Mouse (Mus musculus): ENCODE data around the gene Hacd2. TPM values are rescaled to one million over a fixed set of nuclear protein-coding genes. Genes with fewer than 3 reads are reported as not detected.
A peak's percentile ranks its signal among the peaks of the same experiment; 100 is the strongest.

Hacd2 gene
- total RNA-seq, 2 experiments from 2014 or later: 30.4 to 35.9 TPM

DNA sequence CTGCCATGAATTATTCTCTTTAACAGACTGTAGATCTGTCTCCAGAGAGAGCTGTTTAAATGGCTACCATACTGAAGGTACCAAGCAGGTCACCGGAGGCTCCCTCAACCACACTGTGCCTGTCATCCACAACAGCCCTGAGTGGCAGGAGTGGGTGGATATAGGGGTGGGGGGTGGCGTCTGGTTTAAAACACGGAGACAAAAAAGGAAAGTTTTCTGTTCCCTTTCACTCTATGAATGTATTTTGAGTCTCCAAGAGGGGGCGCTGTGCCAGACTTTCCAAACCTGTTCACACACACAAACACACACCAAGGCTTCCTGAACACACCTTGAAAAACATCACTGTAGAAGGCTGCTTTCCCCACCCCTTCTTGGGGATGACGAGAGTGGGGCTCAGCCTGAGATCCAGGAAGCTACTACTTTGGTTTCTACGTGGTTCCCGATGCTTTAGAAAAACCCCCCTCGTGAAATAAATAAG is 89.0 kb downstream of the Hacd2 start:
- DNase-seq (ENCODE audit: low spot score in 2 of 2): peak in 1 of 2 experiments; percentile 35

DNA sequence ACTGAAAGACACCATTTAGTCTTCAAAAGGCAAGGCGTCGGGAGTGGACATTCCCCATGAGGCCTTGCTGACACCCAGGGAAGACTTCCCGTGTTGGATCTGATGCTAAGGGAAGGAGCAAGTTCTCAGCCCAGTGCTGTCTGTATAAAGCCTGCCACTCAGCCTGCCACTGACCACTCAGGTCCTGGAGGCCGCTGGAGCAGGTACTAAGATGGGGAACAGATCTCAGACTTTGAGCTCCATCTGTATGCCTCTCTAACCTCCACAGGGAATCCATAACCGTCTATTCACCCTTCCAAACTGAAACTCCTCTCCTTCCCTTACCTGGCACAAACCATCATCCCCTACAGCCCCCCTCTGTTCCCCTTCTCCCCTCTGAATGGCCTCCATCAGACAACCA is 91.3 kb downstream of the Hacd2 start:
- DNase-seq (ENCODE audit: low spot score in 2 of 2): no peak

DNA sequence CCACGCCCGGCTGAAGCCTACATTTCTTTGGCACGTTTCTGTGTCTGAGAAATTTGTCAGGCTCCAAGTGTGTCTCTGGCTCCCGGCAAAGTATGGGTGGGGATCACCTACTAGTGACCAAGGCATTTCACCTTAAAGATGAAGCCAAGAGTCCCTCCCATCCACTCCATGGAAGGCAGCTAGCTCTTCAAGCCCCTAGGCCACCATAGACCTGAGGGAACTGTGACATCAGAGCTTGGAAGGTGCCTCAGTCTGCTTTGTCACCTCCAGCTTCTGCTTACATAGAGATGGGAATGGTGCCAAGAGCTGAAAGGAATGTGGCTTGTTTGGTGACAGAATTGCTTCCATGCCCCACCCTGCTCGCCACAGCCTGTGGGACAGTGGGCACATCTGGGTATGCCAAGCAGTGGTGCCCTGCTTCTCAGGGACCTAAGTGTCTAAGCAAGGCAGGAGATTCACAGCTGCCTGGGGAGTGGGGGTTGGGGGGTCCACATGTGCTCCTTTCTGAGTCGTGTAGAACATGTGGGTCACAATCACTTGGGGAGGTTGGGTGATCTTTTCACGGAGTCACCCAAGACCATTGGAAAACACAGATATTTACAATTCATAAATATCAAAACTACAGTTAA is 94.2 kb downstream of the Hacd2 start:
- no peak for DNase-seq (ENCODE audit: low spot score in 2 of 2)

DNA sequence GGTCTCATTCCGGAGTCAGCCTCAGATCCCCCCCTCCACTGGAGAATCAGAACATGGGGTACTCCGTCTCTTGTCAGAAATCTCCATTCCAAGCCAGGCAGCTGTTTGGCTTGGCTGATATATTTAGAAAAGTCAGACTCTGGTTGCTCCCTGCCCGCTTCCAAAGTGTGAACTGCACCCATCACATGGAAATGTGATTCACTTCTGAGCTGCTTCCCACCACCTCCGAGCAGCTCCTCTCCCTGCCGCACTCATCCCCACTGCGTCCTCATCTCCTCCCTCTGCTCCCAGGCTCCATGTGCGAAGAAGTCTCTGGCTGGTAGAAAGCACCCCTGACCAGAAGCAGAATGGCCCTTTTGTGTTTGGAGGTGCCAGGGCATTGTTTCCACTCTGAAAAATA is 95.2 kb downstream of the Hacd2 start:
- DNase-seq (ENCODE audit: low spot score in 2 of 2): no peak

DNA sequence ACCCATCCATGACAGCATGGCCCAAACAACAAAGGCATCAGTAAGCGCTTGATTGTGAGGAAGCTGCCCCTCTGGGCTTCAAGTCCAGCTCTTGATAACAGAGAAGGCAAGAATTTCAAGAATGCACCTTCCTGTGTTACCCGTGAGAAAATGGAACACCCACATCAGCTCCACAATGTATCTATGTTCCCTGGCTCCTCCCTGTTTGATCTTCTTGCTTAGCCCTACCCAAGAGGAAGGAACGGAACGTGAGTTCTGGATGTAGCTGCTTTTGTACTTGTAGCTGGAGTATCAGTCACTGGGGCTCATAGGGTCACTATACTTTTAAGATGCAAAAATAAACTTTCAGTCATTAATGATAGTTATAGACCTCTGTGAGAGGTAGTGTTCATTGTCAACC is 98.4 kb downstream of the Hacd2 start:
- DNase-seq (ENCODE audit: low spot score in 2 of 2): no peak

DNA sequence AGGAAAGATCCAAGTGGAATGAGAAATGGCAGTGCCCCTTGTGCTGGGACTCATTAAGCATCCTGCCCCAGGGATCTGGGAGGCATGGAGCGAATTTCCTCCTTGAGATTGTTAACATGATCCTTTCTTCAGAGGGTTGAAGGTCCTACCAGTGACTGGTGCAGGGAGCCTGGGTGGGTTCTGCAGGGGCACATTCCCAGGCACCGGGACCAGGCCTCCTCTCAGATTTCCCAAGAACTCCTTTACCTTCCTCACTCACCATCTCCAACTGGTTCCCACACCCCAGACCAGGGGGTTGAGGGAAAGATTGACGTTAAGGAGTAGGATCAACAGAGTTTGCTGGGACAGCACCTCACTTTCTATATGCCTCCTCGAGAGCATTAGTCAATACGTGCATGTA is 105.0 kb downstream of the Hacd2 start:
- no peak for DNase-seq (ENCODE audit: low spot score in 2 of 2)

DNA sequence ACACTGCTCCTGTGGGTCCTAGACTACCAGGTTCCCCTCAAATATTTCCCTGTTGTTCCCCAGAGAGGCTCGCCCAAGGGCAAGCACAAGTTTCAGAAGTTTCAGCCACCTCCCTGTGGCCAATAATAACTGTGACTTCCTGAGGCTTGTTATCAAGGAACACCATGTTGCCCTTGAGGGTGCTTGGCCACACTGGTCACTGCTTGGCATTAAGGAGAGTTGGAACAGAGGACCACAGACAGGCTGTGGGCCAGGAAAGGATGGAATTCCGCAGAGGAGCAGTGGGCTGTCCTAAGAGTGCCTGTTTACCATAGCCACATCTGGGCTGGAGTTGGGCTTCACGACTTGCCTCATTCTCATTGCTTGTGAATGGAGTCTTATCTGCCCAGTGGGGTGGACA is 107.9 kb downstream of the Hacd2 start:
- DNase-seq (ENCODE audit: low spot score in 2 of 2): no peak

DNA sequence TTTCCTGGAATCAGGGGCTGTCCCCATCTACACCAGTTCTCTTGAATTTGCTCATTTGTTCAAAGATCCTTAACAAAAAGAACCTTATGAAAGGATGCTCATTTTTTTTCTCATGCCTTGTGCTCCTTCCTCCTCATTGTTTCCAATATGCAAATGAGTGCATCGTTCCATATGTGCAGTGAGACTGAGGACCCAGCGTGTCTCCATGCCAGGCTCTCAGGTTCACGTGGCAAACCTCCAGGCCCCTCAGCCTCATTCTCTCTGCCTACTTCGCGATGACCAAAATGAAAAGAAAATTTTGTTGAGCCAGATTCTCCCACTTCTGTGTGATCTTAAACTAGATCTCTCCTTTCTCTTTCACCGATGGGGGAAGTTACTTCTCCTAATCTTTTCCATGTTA is 117.2 kb downstream of the Hacd2 start:
- DNase-seq (ENCODE audit: low spot score in 2 of 2): no peak

DNA sequence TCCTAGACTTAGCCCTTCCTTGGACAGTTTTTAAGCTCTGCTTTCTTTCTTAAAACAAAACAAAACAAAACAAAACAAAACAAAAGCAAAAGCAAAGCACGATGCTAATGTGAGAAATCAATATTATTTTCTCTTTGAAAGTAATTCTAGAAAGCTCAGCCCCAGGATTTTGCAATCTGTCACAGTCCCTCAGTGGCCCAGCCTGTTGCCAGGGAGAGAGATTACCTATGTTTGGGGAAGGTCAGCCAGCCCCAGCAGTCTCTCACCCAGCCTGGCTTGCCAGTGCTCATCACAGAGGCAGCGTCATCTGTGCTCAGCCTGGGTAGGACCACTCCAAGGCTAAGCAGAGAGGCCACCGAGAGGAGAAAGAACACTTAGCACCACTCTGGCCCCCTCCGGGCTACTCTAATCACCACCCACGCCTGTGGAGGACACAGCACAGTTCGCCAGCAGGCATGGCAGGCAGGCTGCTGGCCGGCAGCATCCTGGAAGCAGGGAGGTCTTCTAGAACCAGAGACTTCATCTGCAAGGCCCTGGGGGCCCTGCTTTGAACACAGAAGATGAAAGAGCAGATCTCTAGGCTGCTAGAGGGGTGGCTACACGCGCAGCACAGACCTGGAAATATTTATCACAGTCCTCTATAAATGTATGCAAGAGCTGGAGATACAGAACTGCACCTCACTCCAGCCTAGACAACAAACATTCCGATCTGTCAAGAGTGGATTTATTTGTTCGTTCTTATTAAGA is 117.8 kb downstream of the Hacd2 start:
- DNase-seq (ENCODE audit: low spot score in 2 of 2): no peak

DNA sequence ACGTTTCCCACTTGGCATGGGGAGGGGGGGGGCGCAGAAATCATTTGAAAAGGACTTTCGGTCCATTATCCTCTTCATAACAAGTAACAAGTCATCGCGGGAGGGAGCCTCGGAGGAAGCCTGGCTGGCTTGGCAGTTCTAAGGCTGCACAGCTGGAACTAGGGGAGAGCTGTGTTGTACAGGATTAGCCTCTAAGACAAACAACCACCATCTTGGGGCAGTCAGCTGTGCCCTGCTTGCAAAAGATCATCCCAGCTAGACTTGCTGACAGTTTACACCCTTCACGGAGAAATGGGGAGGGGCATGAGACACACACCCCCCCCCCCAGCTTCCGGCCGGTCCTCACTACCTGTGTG is 118.4 kb downstream of the Hacd2 start:
- DNase-seq (ENCODE audit: low spot score in 2 of 2): no peak

DNA sequence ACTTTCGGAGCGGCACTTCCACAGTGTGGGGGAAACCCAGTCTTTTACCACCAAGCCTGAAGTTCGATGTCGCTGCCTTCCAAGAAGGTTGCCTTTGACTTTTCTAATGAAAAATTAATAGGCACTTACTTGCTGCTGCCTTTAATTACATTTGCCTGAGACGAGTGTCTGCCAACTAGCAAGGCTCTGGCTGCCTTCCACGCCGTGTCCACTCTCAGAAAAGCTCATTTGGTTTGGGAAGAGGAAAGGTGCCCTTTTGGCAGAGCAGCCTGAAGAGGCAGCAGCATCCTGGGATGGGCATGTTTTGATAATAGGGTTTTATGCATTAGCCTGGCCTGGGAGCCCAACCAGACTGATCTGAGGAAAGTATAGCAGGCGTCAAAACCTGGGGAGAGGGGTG is 119.6 kb downstream of the Hacd2 start:
- DNase-seq (ENCODE audit: low spot score in 2 of 2): no peak

DNA sequence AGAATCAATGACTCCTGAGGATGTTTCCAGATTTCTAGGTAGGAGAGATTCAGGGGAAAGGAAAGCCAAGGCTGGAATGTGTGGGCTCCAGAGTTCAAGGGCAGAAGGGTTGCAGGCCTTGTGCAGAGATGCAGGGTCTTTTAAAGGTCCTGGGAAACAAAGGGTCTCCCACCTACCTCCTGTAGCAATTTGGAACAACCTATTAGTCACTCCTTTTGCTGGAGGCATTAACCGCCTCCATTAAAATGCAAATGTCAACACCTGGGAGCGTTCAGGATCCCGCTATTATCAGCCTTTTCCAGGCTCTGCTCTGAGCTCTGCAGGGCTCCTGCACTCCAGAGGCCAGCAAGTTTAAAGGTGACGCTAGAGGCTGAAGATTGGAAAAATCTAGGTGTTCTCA is 123.9 kb downstream of the Hacd2 start:
- DNase-seq (ENCODE audit: low spot score in 2 of 2): no peak

DNA sequence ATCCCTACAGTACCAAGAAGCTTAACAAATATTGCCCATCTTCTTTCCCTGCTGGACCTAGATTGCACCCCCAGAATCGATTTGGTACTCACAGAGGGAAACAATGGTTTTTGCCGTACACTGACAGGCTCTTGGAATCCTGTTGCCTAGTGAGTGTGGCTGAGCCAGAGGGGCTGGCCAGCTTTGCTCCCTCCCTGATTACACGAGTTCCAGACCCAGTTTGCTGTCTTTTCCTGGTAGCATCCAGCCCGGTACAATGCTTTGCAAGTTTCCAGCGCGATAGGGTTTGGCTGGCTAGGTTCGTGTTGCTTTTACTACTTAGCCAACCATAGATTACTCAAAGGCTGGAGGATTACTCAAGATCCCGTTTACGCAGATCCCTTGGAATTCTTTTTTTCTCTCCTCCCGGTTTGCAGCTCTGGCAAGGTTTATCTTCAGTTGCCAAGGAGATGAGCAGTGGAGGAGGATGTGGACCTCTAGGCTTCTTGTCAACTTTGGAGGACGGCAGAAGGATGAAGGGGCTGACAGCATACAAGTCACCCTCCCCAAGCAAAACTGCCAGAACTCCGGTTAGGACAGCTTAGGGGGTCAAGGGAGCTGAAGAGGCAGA is 131.0 kb downstream of the Hacd2 start:
- no peak for DNase-seq (ENCODE audit: low spot score in 2 of 2)

DNA sequence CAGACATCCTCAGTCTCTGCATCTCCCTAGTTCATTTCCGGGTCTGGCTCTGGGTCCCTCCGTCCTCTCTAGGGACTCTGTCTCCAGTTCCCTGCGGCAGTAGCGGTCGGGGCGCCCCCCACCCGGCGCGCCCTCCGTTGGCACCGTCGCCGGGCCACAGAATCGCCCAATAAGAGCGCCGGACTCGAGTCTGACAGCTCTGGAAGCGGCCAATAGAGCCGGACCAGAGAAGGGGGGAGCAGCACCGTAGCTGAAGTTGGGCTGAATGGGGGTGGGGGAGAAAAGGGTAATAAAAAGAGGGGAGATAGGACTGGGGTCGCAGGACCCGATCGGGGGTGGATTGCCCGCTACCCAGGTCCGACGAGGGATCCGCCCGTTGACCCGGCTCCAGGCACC is 132.0 kb downstream of the Hacd2 start:
- DNase-seq (ENCODE audit: low spot score in 2 of 2): peak; percentile 50 to 62

DNA sequence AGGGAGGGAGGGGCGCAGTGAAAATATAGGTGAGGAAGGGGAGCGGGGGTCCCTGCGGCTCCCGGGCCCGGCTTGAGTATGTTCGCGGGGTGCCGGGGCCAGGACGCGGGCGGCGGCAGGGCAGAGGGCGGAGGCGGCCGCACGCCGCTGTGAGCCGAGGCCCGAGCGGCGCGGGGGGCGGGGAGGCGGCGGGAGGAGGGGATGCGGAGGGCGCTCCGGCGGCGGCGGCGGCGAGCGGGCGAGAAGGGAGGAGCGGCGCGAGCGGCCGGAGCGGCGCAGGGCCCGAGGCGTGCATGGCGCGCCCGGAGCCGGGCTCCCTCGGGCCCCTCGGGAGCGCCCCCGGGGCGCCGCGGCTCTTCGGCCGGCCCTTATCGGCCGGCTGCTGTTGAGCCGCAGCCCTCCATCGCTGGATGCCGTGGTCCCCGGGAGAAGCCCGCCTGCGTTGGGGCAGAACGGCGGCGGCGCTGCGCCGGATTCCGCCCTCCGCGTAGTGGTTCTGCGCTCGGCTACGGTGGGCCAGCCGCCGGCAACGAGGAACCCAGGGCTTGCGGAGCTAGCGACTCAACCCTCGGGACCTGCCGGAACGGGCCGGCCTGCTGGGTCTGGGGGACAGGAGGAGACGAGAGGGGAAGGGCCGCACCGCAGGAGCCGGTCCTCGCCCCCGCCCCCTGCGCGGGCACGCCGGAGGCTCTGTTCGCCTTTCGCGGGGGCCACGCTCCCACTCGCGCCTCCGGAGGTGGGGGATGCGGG is 132.6 kb downstream of the Hacd2 start, which contains the start of gene Adcy5:
TSS of gene Adcy5 (plus strand) at position 237 of the 750 bp plus-strand sequence.
- DNase-seq (ENCODE audit: low spot score in 2 of 2): peak; percentile 35 to 41

DNA sequence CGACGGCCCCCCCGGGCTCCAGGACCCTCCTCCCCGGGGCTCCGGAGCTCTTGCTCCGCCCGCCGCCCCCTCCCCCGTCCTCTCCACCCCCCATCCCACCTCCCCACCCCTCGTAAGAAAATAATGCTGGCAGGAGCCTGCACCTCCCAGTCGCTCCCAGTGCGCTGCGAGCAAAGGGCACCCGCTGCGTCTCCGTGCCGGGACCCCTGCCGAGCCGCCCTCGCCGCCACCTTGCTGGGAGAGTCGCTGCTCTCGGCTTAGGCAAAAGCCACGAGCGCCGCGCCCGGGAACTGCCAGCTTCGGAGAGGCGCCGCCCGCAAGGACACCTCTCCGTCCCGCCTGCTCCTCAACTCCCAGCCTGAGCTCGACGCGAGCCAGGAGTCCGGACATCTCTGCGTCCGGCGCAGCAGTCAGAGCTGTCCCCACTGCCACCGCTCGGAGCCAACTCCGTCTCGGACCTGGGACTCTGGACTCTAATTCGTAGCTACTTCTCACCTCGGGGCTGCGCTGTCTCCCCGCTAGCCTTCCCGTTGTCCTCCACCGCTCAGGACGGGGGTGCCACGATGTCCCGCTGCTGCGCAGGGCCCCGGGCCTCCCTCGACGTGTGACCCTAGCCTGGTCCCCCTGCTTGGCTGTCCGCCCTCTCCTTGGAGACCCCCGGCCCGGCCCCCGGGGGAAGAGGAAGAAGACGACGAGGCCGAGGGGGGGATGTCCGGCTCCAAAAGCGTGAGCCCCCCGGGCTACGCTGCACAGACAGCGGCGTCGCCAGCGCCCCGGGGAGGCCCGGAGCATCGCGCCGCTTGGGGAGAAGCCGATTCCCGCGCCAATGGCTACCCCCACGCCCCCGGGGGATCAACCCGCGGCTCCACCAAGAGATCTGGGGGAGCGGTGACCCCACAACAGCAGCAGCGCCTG is 133.4 kb downstream of the Hacd2 start:
- DNase-seq (ENCODE audit: low spot score in 2 of 2): peak; percentile 37 to 60

DNA sequence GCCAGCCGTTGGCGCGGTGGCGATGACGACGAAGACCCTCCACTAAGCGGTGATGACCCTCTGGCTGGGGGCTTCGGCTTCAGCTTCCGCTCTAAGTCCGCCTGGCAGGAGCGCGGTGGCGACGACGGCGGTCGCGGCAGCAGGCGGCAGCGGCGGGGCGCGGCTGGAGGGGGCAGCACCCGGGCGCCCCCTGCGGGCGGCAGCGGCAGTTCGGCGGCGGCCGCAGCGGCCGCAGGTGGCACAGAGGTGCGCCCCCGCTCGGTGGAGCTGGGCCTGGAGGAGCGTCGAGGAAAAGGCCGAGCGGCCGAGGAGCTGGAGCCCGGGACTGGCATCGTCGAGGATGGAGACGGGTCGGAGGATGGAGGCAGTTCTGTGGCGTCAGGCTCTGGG is 134.1 kb downstream of the Hacd2 start:
- peak in 1 of 2 experiments; percentile 39 for DNase-seq (ENCODE audit: low spot score in 2 of 2)

DNA sequence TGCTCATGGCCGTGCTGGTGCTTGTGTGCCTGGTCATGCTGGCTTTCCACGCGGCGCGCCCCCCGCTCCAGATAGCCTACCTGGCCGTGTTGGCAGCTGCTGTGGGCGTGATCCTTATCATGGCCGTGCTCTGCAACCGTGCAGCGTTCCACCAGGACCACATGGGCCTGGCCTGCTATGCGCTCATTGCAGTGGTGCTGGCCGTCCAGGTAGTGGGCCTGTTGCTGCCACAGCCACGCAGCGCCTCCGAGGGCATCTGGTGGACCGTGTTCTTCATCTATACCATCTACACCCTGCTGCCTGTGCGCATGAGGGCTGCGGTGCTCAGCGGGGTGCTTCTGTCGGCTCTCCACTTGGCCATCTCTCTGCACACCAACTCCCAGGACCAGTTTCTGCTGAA is 134.6 kb downstream of the Hacd2 start:
- DNase-seq (ENCODE audit: low spot score in 2 of 2): no peak
